ENCODE assay signal across 26 mouse cellular contexts in the genomic region with DNA sequence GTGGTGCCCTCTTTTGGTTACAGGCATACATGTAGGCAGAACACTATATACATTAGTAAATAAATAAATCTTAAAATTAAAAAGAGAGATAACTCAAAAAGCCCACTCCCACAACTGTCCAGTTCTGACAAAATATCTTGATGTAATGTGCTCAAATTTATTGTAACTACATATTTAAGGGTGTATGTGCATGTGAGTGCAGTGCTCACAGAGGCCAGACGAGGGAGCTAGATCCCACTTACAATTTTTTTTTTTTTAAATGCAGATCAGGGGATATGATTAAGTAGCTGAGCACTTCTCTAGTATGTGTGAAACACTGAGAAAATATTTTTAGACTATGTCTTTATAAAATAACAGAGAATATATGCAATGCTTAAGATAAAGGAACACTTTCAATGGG.
DNase-seq lines count a peak whose midpoint lies in the region; TF ChIP-seq lines count a peak whose summit lies in the region.
"Had no signal": no experiment of that assay in that cellular context is flagged by ENCODE, and none has a peak within 500 bp of the region (broad histone marks: within the 10 kb centered on the region; RNA-seq: fewer than 3 reads in every experiment).

No protein-coding gene starts in this region.

- dilution Hi-C loops in CH12.LX (cut with MboI; ENCODE audit: extremely low pct_ligation_motif_present, extremely low pct_unique_long_range_greater_than_20kb, low sequenced_read_pairs): no loop called here

- no peaks in the 10 kb centered on the region for H3K9me3 ChIP-seq in CH12.LX (replicated peaks; ENCODE audit: low read length)
- H3K9me3 ChIP-seq: embryonic facial prominence, embryonic 15.5 days; G1E; heart, embryonic 15.5 days; hindbrain, embryonic 12.5 days; hindbrain, embryonic 15.5 days; intestine, embryonic 15.5 days had no signal

- H3K79me2 ChIP-seq in CH12.LX (replicated peaks; ENCODE audit: control insufficient read depth, extremely low read depth, insufficient read depth, poor library complexity, severe bottlenecking): no peaks in the 10 kb centered on the region; the same call in 1 of the 2 replicates

- DNase-seq in gastrocnemius, adult 2 months: no peak
- no peak for DNase-seq in gastrocnemius, adult 8-10 months (ENCODE audit: low spot score in 2 of 2)
- DNase-seq in layer of hippocampus, adult 2 months (ENCODE audit: low spot score in 2 of 2): no peak
- DNase-seq in layer of hippocampus, postnatal 25 days (ENCODE audit: extremely low spot score in 1 of 2, low spot score in 1 of 2): no peak
- DNase-seq in CH12.LX (ENCODE audit: extremely low read depth): no peak
- DNase-seq in brain, embryonic 14.5 days (ENCODE audit: low read depth): no peak
- no peak for DNase-seq in urinary bladder, postnatal 25 days (ENCODE audit: low spot score)
- no peak for DNase-seq in heart, postnatal 10 days
- DNase-seq: adrenal gland, adult 8-10 months; adrenal gland, postnatal 25 days; cerebellum, adult 18-20 months; cerebellum, adult 9-11 months; cerebellum, postnatal 25 days; forebrain, postnatal 0 days; gastrocnemius, postnatal 10 days; gastrocnemius, postnatal 36 days; heart, postnatal 14 days; heart, postnatal 4 days had no signal

- no peaks in the 10 kb centered on the region for H3K36me3 ChIP-seq in CH12.LX (replicated peaks in 1 of 2; ENCODE audit: control insufficient read depth in 1 of 2, insufficient read depth in 1 of 2, low read length in 1 of 2)
- H3K36me3 ChIP-seq: embryonic facial prominence, embryonic 12.5 days; embryonic facial prominence, embryonic 15.5 days; heart, embryonic 15.5 days; hindbrain, embryonic 12.5 days; hindbrain, embryonic 15.5 days; intestine, embryonic 15.5 days had no signal

- H3K4me1 ChIP-seq in CH12.LX (ENCODE audit: control insufficient read depth in 1 of 2, insufficient read depth in 2 of 2): peaks cover 0 to 10% of the 10 kb centered on the region in 2 experiments; a peak in 1 of 4 replicates
- H3K4me1 ChIP-seq: heart, embryonic 15.5 days; intestine, embryonic 15.5 days had no signal

- H3K9ac ChIP-seq in CH12.LX (ENCODE audit: insufficient read depth, low read depth): no peak overlapping the region
- H3K9ac ChIP-seq: embryonic facial prominence, embryonic 12.5 days; embryonic facial prominence, embryonic 15.5 days; forebrain, postnatal 0 days; heart, embryonic 15.5 days; hindbrain, embryonic 12.5 days; hindbrain, embryonic 15.5 days; intestine, embryonic 15.5 days had no signal

- no peak overlapping the region for H3K4me3 ChIP-seq in gastrocnemius, adult 2 months
- H3K4me3 ChIP-seq in layer of hippocampus, adult 2 months: no peak overlapping the region
- H3K4me3 ChIP-seq in CH12.LX (replicated peaks in 1 of 3; ENCODE audit: low read depth in 2 of 3, low read length in 2 of 3, poor library complexity in 1 of 3): no peak overlapping the region
- H3K4me3 ChIP-seq: embryonic facial prominence, embryonic 12.5 days; embryonic facial prominence, embryonic 15.5 days; heart, embryonic 15.5 days; hindbrain, embryonic 12.5 days; hindbrain, embryonic 15.5 days; intestine, embryonic 15.5 days had no signal

- TF ChIP-seq EP300 in CH12.LX (IDR thresholded peaks at IDR 0.05; ENCODE audit: low read length): no peak

- H3K27ac ChIP-seq in gastrocnemius, adult 2 months: no peak overlapping the region
- H3K27ac ChIP-seq in layer of hippocampus, adult 2 months: no peak overlapping the region
- H3K27ac ChIP-seq in CH12.LX (ENCODE audit: insufficient read depth, low read depth): no peak overlapping the region
- H3K27ac ChIP-seq: embryonic facial prominence, embryonic 12.5 days; embryonic facial prominence, embryonic 15.5 days; heart, embryonic 15.5 days; hindbrain, embryonic 12.5 days; hindbrain, embryonic 15.5 days; intestine, embryonic 15.5 days had no signal

- peak; percentile 17; the same call in 1 of the 2 replicates for TF ChIP-seq CTCF in gastrocnemius, adult 2 months (IDR thresholded peaks at IDR 0.05)
- TF ChIP-seq CTCF in layer of hippocampus, adult 2 months (conservative IDR thresholded peaks at IDR 0.05): peak; percentile 59
- TF ChIP-seq CTCF in CH12.LX (conservative IDR thresholded peaks at IDR 0.05 in 1 of 2, IDR thresholded peaks at IDR 0.05 in 1 of 2; ENCODE audit: low read depth in 2 of 2, low read length in 2 of 2): peak in 1 of 2 experiments; percentile 26; a peak in 2 of 4 replicates
- TF ChIP-seq CTCF in brain, embryonic 14.5 days (IDR thresholded peaks at IDR 0.05; ENCODE audit: borderline replicate concordance, extremely low read depth, insufficient read depth, insufficient read length): peak; percentile 21; the same call in 1 of the 2 replicates

- in situ Hi-C loops in CH12.LX (cut with MboI; ENCODE audit: low pct_ligation_motif_present, low pct_unique_long_range_greater_than_20kb, low sequenced_read_pairs): no loop called here

- TF ChIP-seq RAD21 in CH12.LX (IDR thresholded peaks at IDR 0.05; ENCODE audit: low read depth, low read length): no peak

- no peak overlapping the region for H3K4me2 ChIP-seq in CH12.LX (ENCODE audit: insufficient read depth, low read depth, poor library complexity, severe bottlenecking)
- H3K4me2 ChIP-seq: embryonic facial prominence, embryonic 12.5 days; embryonic facial prominence, embryonic 15.5 days; heart, embryonic 11.5 days; heart, embryonic 15.5 days; hindbrain, embryonic 12.5 days; hindbrain, embryonic 15.5 days; intestine, embryonic 15.5 days had no signal

- no peaks in the 10 kb centered on the region for H3K27me3 ChIP-seq in CH12.LX (replicated peaks)
- H3K27me3 ChIP-seq: embryonic facial prominence, embryonic 12.5 days; embryonic facial prominence, embryonic 15.5 days; heart, embryonic 15.5 days; hindbrain, embryonic 12.5 days; hindbrain, embryonic 15.5 days; intestine, embryonic 15.5 days had no signal

- intact Hi-C loops in gastrocnemius, adult 2 months (cut with DNase I): no loop called here
- intact Hi-C loops in heart, postnatal 10 days (cut with DNase I): no loop called here

- no peak for TF ChIP-seq POLR2A in CH12.LX (IDR thresholded peaks at IDR 0.05; ENCODE audit: low read depth, low read length)
- no peak for TF ChIP-seq POLR2A in brain, embryonic 14.5 days (IDR thresholded peaks at IDR 0.05; ENCODE audit: borderline replicate concordance, extremely low read depth, insufficient read depth, insufficient read length, poor library complexity, severe bottlenecking)

TF ChIP-seq in CH12.LX, 34 proteins besides CTCF, POLR2A, EP300 and RAD21:
- TF ChIP-seq ZNF384 (IDR thresholded peaks at IDR 0.05; ENCODE audit: low read depth, low read length) (peak; percentile 53), SIN3A (IDR thresholded peaks at IDR 0.05; ENCODE audit: low read length) (no peak)
